Mouse (Mus musculus) midbrain, embryonic 14.5 days (tissue): ENCODE measurements around the gene Ifit3. TPM values are rescaled to one million over a fixed set of nuclear protein-coding genes. Genes with fewer than 3 reads are reported as not detected.
A peak's percentile ranks its signal among the peaks of the same experiment; 100 is the strongest.
"Not testable (repeated sequence)": the region's sequence is repeated elsewhere in the genome, so short reads cannot be mapped to it uniquely, and the experiment has no call there.

Experiments used
- ATAC-seq: fragments of 200-750 bp; cut with Nextera tagmentation; 2 replicates; pipeline ENCODE4 v1.8.0; 2017; ENCODE audit warnings: moderate number of reproducible peaks, moderate library complexity; ENCODE audit not compliant: low FRiP score, low TSS enrichment
- DNase-seq: peaks from one replicate; pipeline ENCODE4 v3.0.0-alpha.2; 2015
- H3K27ac ChIP-seq: fragments of 300-500 bp; sonication (generic); replicated peaks from 2 replicates; pipeline ENCODE4 v1.5.1; 2014; ENCODE audit warnings: mild to moderate bottlenecking, low read depth, low read length, moderate library complexity
- H3K27me3 ChIP-seq: fragments of 300-500 bp; sonication (generic); 2 replicates; pipeline ENCODE4 v1.6.1; 2014; ENCODE audit warnings: low read length, control low read depth, mixed read lengths; ENCODE audit not compliant: control insufficient read depth, insufficient read depth
- H3K36me3 ChIP-seq: fragments of 300-500 bp; sonication (generic); 2 replicates; pipeline ENCODE4 v1.6.1; 2014; ENCODE audit warnings: low read length, control low read depth; ENCODE audit not compliant: control insufficient read depth, insufficient read depth
- H3K4me1 ChIP-seq: fragments of 300-500 bp; sonication (generic); 2 replicates; pipeline ENCODE4 v1.6.1; 2014; ENCODE audit warnings: mild to moderate bottlenecking, antibody characterized with exemption, low read length, control low read depth; ENCODE audit not compliant: control insufficient read depth, insufficient read depth
- H3K4me2 ChIP-seq: fragments of 300-500 bp; sonication (generic); 2 replicates; pipeline ENCODE4 v1.6.1; 2014; ENCODE audit warnings: mild to moderate bottlenecking, low read length, moderate library complexity
- H3K4me3 ChIP-seq: fragments of 300-500 bp; sonication (generic); replicated peaks from 2 replicates; pipeline ENCODE4 v1.5.1; 2014; ENCODE audit warnings: low read depth, low read length
- H3K9ac ChIP-seq: fragments of 300-500 bp; sonication (generic); replicated peaks from 2 replicates; pipeline ENCODE4 v1.6.1; 2014; ENCODE audit warnings: mild to moderate bottlenecking, low read length, moderate library complexity
- H3K9me3 ChIP-seq: fragments of 300-500 bp; sonication (generic); 2 replicates; pipeline ENCODE4 v1.6.1; 2016; ENCODE audit warnings: low read length, control low read depth, mixed read lengths; ENCODE audit not compliant: control insufficient read depth
- WGBS: fragments of 180-500 bp; shearing (Covaris S2); extraction: QIAGEN DNeasy Blood & Tissue Kit; methylation state at CpG from one replicate; pipeline ENCODE4 v1.1.7; 2014; 5-methylcytosine and 5-hydroxymethylcytosine counted together
- polyA plus RNA-seq: library from polyadenylated mRNA; unstranded; fragments of >200 nt; fragmentation: Nextera tagmentation; extraction: Ambion mirVana; gene quantifications from 2 replicates; pipeline ENCODE4 v1.2.1, GENCODE M21; 2014

Ifit3 gene
- polyA plus RNA-seq, 1 experiment from 2014 or later: 8.8 TPM

GRCm38 (mm10) chr19:34577121-34577520 is 6.2 kb upstream of the Ifit3 start:
- WGBS: 68% methylated on average over 1 of the region's 1 CpGs
- Histone ChIP-seq H3K36me3 (no peaks in the 10 kb centered on the region), H3K27me3 (no peaks in the 10 kb centered on the region), H3K27ac (no peak overlapping the region), H3K4me2 (no peak overlapping the region), H3K9me3 (no peaks in the 10 kb centered on the region), H3K9ac (no peak overlapping the region), H3K4me3 (no peak overlapping the region), H3K4me1 (no peaks in the 10 kb centered on the region)
- DNase-seq: no peak
- no peak for ATAC-seq

GRCm38 (mm10) chr19:34582696-34583095 is 635 bp upstream of the Ifit3 start:
- not testable (repeated sequence) for H3K9ac ChIP-seq, DNase-seq, H3K4me3 ChIP-seq, H3K9me3 ChIP-seq, H3K27me3 ChIP-seq, H3K4me2 ChIP-seq, H3K27ac ChIP-seq, H3K36me3 ChIP-seq, H3K4me1 ChIP-seq, ATAC-seq
- 91% methylated on average over 2 of the region's 2 CpGs for WGBS

DNA sequence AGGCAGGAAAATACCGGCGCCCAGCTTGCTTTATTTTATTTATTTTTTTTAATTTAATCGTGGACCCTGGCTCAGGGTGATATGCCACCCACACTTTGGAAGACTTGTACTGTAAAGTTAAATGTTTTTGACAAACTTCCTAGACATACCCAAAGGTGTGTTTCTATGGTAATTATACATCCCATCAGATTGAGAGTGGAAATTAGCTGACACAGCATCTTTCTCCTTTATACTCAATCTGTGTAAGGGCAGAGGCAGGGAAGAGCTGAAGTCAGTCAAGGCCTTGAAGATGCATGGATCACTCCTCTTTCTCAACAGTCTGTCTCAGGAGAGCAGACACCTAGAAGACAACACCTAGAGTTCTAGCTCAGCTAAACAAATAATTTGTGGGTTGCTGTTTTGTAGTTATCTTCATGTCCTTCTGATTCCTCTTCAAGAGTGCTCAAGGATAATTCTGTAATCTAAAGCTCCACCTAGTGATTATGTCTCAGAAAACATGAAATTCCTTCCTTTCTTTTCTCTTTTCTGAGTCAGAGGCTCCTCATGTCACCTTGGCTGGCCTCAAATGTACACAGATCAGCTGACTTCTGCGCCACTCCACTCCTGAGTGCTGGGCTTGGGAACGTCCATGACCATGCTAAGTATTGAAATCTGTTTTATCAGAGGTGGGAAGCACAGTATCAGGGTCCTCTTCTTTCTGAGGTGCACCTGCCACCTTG is 2.6 kb downstream of the Ifit3 start:
- not testable (repeated sequence) for H3K9ac ChIP-seq, H3K9me3 ChIP-seq, H3K36me3 ChIP-seq, DNase-seq, H3K4me2 ChIP-seq, ATAC-seq, H3K27me3 ChIP-seq, H3K4me1 ChIP-seq, H3K27ac ChIP-seq, H3K4me3 ChIP-seq
- 80% methylated on average over 5 of the region's 5 CpGs for WGBS

GRCm38 (mm10) chr19:34587898-34588692 is 4.8 kb downstream of the Ifit3 start:
- peak; percentile 68 for DNase-seq
- H3K27me3 ChIP-seq, H3K36me3 ChIP-seq, H3K27ac ChIP-seq, H3K9ac ChIP-seq, H3K4me3 ChIP-seq, ATAC-seq, H3K4me1 ChIP-seq, H3K4me2 ChIP-seq, H3K9me3 ChIP-seq: not testable (repeated sequence)
- WGBS: 87% methylated on average over 6 of the region's 12 CpGs

- H3K36me3 ChIP-seq: no peaks in the 10 kb centered on the region
- no peaks in the 10 kb centered on the region for H3K27me3 ChIP-seq
- no peaks in the 10 kb centered on the region for H3K9me3 ChIP-seq
- H3K4me1 ChIP-seq: 0 out of 2 replicates have a peak, but pooled peaks cover 2% of the 10 kb centered on the region
- no peak overlapping the region for H3K4me2 ChIP-seq
- DNase-seq (no peak), ATAC-seq (no peak)
- no peak overlapping the region for H3K4me3 ChIP-seq
- no peak overlapping the region for H3K9ac ChIP-seq
- H3K27ac ChIP-seq: no peak overlapping the region
Measured at GRCm38 (mm10) chr19:34588959-34589358, 5.6 kb downstream of the Ifit3 start.

DNA sequence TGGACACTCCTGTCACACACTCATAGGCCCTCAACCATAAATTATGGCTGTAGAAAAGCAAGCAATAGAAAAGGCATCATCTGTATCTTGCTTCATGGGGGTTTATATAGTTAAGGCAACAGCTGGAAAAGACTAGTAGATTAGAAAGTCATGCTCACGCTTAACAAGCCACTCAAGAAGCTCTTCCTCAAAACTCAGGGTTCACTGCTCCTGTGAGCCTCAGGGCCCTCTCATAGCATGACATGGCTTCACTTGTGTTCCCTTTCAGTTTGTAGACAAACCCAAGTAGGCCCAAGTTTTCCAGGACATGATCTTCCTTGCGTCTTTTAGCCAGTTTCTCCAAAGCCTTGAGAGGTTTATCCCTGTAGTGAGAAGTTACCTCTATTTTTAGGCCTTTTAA is 10.1 kb downstream of the Ifit3 start:
- DNase-seq: no peak
- ATAC-seq: no peak
- Histone ChIP-seq H3K4me1 (0 out of 2 replicates have a peak, but pooled peaks cover 2% of the 10 kb centered on the region), H3K36me3 (no peaks in the 10 kb centered on the region), H3K4me2 (no peak overlapping the region), H3K27me3 (no peaks in the 10 kb centered on the region), H3K9me3 (no peaks in the 10 kb centered on the region), H3K4me3 (no peak overlapping the region), H3K27ac (no peak overlapping the region), H3K9ac (no peak overlapping the region)
- WGBS: 92% methylated on average over 2 of the region's 2 CpGs

- H3K27me3 ChIP-seq, ATAC-seq, H3K4me1 ChIP-seq, H3K9me3 ChIP-seq, H3K4me3 ChIP-seq, DNase-seq, H3K36me3 ChIP-seq, H3K9ac ChIP-seq, H3K4me2 ChIP-seq, H3K27ac ChIP-seq: not testable (repeated sequence)
- WGBS: 75% methylated on average over 3 of the region's 3 CpGs
Measured at GRCm38 (mm10) chr19:34594523-34594922, 11.2 kb downstream of the Ifit3 start.

DNA sequence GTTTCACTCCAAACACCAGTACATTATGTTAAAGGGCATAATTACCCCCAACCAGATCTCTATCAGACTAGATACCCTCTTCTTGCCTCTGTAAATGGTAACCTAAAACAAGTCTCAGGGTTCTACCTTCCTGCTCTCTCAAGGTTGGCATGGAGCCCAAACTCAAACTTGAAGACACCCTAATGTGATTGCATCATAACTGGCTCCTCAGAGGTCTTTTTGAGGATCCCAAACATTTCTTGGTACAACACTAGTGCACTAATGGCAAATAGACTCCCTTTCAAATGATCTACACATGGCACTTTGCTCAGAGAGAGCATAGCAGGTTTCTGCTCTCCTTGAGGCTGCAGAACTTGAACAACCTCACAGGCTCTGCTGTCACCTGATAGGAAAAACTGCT is 13.5 kb downstream of the Ifit3 start:
- Histone ChIP-seq H3K9me3 (no peaks in the 10 kb centered on the region), H3K4me1 (0 out of 2 replicates have a peak, but pooled peaks cover 2% of the 10 kb centered on the region), H3K4me2 (no peak overlapping the region), H3K27me3 (no peaks in the 10 kb centered on the region), H3K9ac (no peak overlapping the region), H3K36me3 (no peaks in the 10 kb centered on the region), H3K27ac (no peak overlapping the region), H3K4me3 (no peak overlapping the region)
- ATAC-seq (no peak), DNase-seq (no peak)

- H3K27ac ChIP-seq: no peak overlapping the region
- H3K4me1 ChIP-seq: 0 out of 2 replicates have a peak, but pooled peaks cover 2% of the 10 kb centered on the region
- DNase-seq (peak; percentile 43), ATAC-seq (no peak)
- no peak overlapping the region for H3K4me3 ChIP-seq
- H3K36me3 ChIP-seq: no peaks in the 10 kb centered on the region
- no peaks in the 10 kb centered on the region for H3K27me3 ChIP-seq
- 85% methylated on average over 2 of the region's 2 CpGs for WGBS
- H3K4me2 ChIP-seq: no peak overlapping the region
- H3K9me3 ChIP-seq: no peaks in the 10 kb centered on the region
- H3K9ac ChIP-seq: no peak overlapping the region
Measured at GRCm38 (mm10) chr19:34598341-34598740, 15.0 kb downstream of the Ifit3 start.
